Mouse (Mus musculus) common myeloid progenitor, adult 5-6 weeks (primary cell): ENCODE measurements around the gene Rap1b. TPM values are rescaled to one million over a fixed set of nuclear protein-coding genes. Genes with fewer than 3 reads are reported as not detected.

Experiments
- ATAC-seq: replicated peaks from 2 replicates; pipeline ENCODE4 v1.8.0; 2016; ENCODE audit warnings: low read depth, mild to moderate bottlenecking, moderate TSS enrichment, inconsistent platforms; ENCODE audit not compliant: poor library complexity, severe bottlenecking
- total RNA-seq: library from RNA; stranded (forward); fragments of 200-1000, 187-1606 nt; gene quantifications from 2 replicates; pipeline ENCODE4 v1.2.3, GENCODE M21; 2017

Rap1b gene
- total RNA-seq, 1 experiment from 2014 or later: 152 TPM

- ATAC-seq: peak; percentile 36; the same call in 1 of the 2 replicates
These were observed 70.3 kb downstream of the Rap1b start for GRCm38 (mm10) chr10:117775401-117776144.

- no peak for ATAC-seq
These were observed 71.1 kb downstream of the Rap1b start for GRCm38 (mm10) chr10:117774817-117775120.

- no peak for ATAC-seq
These were observed 71.6 kb downstream of the Rap1b start for GRCm38 (mm10) chr10:117774011-117774816.

- ATAC-seq: no peak
These were observed 72.6 kb downstream of the Rap1b start for GRCm38 (mm10) chr10:117773106-117773720.

GRCm38 (mm10) chr10:117772364-117773105, 73.3 kb downstream of the Rap1b start:
- no peak for ATAC-seq

- no peak for ATAC-seq
These were observed 74.7 kb downstream of the Rap1b start for GRCm38 (mm10) chr10:117771131-117771510.

- no peak for ATAC-seq
These were observed 75.3 kb downstream of the Rap1b start for GRCm38 (mm10) chr10:117770286-117771130.

- ATAC-seq: no peak
These were observed 76.1 kb downstream of the Rap1b start for GRCm38 (mm10) chr10:117769541-117770285.

- no peak for ATAC-seq
These were observed 77.7 kb downstream of the Rap1b start for GRCm38 (mm10) chr10:117768141-117768440.

GRCm38 (mm10) chr10:117767286-117768140, 78.3 kb downstream of the Rap1b start:
- no peak for ATAC-seq

GRCm38 (mm10) chr10:117766896-117767160, 79.0 kb downstream of the Rap1b start:
- ATAC-seq: no peak

GRCm38 (mm10) chr10:117766111-117766895, 79.5 kb downstream of the Rap1b start:
- ATAC-seq: no peak

- ATAC-seq: no peak
These were observed 80.5 kb downstream of the Rap1b start for GRCm38 (mm10) chr10:117765116-117765894.

- no peak for ATAC-seq
These were observed 81.2 kb downstream of the Rap1b start for GRCm38 (mm10) chr10:117764598-117764997.
